Mouse (Mus musculus) brain, embryonic 14.5 days (tissue): Measurements from ENCODE around the gene Dars.

ENCODE experiments used
- CTCF ChIP-seq: fragments of 200-500 bp; IDR thresholded peaks from 2 replicates; pipeline ENCODE4 v1.5.1; 2012; ENCODE audit warnings: inconsistent platforms, mild to moderate bottlenecking, moderate library complexity, borderline replicate concordance; ENCODE audit not compliant: insufficient read depth, insufficient read length; ENCODE audit errors: extremely low read depth
- POLR2A ChIP-seq: fragments of 200-500 bp; IDR thresholded peaks from 2 replicates; pipeline ENCODE4 v1.6.1; 2012; ENCODE audit warnings: mild to moderate bottlenecking, inconsistent platforms, borderline replicate concordance; ENCODE audit not compliant: poor library complexity, insufficient read depth, insufficient read length, severe bottlenecking; ENCODE audit errors: extremely low read depth

- TF ChIP-seq POLR2A (no peak), CTCF (no peak)
These were observed 23.4 kb upstream of the Dars start for GRCm38 (mm10) chr1:128440386-128441128.
